Mouse (Mus musculus) hindbrain, embryonic 15.5 days (tissue): ENCODE measurements around the gene Ninl. TPM values are rescaled to one million over a fixed set of nuclear protein-coding genes. Genes with fewer than 3 reads are reported as not detected.
"Not testable (repeated sequence)": the region's sequence is repeated elsewhere in the genome, so short reads cannot be mapped to it uniquely, and the experiment has no call there.

ENCODE experiments used
- ATAC-seq: fragments of 200-750 bp; cut with Nextera tagmentation; 2 replicates; pipeline ENCODE4 v1.8.0; 2017; ENCODE audit warnings: low read depth, moderate number of reproducible peaks, moderate TSS enrichment; ENCODE audit not compliant: low FRiP score
- H3K27ac ChIP-seq: fragments of 300-500 bp; sonication (generic); replicated peaks from 2 replicates; pipeline ENCODE4 v1.5.1; 2015; ENCODE audit warnings: mild to moderate bottlenecking, inconsistent platforms
- H3K27me3 ChIP-seq: fragments of 300-500 bp; sonication (generic); 2 replicates; pipeline ENCODE4 v1.6.1; 2015; ENCODE audit warnings: control low read depth, inconsistent platforms
- H3K36me3 ChIP-seq: fragments of 300-500 bp; sonication (generic); 2 replicates; pipeline ENCODE4 v1.6.1; 2015; ENCODE audit warnings: control low read depth, inconsistent platforms
- H3K4me1 ChIP-seq: fragments of 300-500 bp; sonication (generic); replicated peaks from 2 replicates; pipeline ENCODE4 v1.6.1; 2015; ENCODE audit warnings: control low read depth, inconsistent platforms
- H3K4me2 ChIP-seq: fragments of 300-500 bp; sonication (generic); 2 replicates; pipeline ENCODE4 v1.6.1; 2015; ENCODE audit warnings: moderate library complexity, mild to moderate bottlenecking, inconsistent platforms
- H3K4me3 ChIP-seq: fragments of 300-500 bp; sonication (generic); 2 replicates; pipeline ENCODE4 v1.5.1; 2015; ENCODE audit warnings: mild to moderate bottlenecking, inconsistent platforms
- H3K9ac ChIP-seq: fragments of 300-500 bp; sonication (generic); 2 replicates; pipeline ENCODE4 v1.6.1; 2015; ENCODE audit warnings: inconsistent platforms
- H3K9me3 ChIP-seq: fragments of 300-500 bp; sonication (generic); 2 replicates; pipeline ENCODE4 v1.6.1; 2016; ENCODE audit warnings: control low read depth, inconsistent platforms
- WGBS: fragments of 180-500 bp; shearing (Covaris S2); methylation state at CpG from one replicate; pipeline ENCODE4 v1.1.7; 2015; 5-methylcytosine and 5-hydroxymethylcytosine counted together
- polyA plus RNA-seq: library from polyadenylated mRNA; unstranded; fragments of >200 nt; fragmentation: Nextera tagmentation; extraction: Ambion mirVana; gene quantifications from 2 replicates; pipeline ENCODE4 v1.2.1, GENCODE M21; 2015

Ninl gene
- polyA plus RNA-seq, 1 experiment from 2014 or later: 5.0 TPM

- H3K4me1 ChIP-seq: not testable (repeated sequence)
- 90% methylated on average over 5 of the region's 5 CpGs for WGBS
Measured at GRCm38 (mm10) chr2:150947341-150947740, 91.8 kb downstream of the Ninl start.

GRCm38 (mm10) chr2:150944017-150944416 lies 95.2 kb downstream of the Ninl start:
- H3K27me3 ChIP-seq: no peaks in the 10 kb centered on the region
- H3K36me3 ChIP-seq: no peaks in the 10 kb centered on the region
- no peak overlapping the region for H3K9ac ChIP-seq
- H3K9me3 ChIP-seq: no peaks in the 10 kb centered on the region
- H3K4me2 ChIP-seq: no peak overlapping the region
- no peak for ATAC-seq
- WGBS: 97% methylated on average over 5 of the region's 5 CpGs
- no peak overlapping the region for H3K4me3 ChIP-seq
- H3K27ac ChIP-seq: no peak overlapping the region
- H3K4me1 ChIP-seq: no peaks in the 10 kb centered on the region

More at GRCm38 (mm10) chr2:150947341-150947740, 91.8 kb downstream of the Ninl start:
- H3K9me3 ChIP-seq, ATAC-seq, H3K9ac ChIP-seq, H3K36me3 ChIP-seq, H3K27ac ChIP-seq, H3K4me2 ChIP-seq, H3K4me3 ChIP-seq, H3K27me3 ChIP-seq: not testable (repeated sequence)

DNA sequence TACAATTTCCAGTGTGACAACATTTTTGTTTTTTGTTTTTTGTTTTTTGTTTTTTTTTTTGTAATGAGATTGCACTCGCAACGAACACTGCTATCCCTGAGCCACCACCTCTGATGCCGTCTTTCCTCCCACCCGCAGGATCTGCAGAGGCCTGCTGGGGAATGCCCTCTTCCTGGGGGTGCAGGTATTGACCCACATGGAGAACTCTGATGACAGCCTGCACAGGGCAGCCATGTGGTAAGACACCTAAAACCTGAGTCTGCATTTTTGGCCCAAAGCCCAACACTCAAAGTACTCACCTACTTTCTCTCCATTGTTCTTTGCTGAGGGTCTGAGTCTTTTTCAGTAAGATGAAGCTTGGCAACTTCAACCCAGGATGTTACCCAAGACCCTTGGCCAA lies 104.5 kb downstream of the Ninl start:
- peaks cover 15% of the 10 kb centered on the region; the same call in 1 of the 2 replicates for H3K36me3 ChIP-seq
- no peaks in the 10 kb centered on the region for H3K4me1 ChIP-seq
- 92% methylated on average over 4 of the region's 4 CpGs for WGBS

DNA sequence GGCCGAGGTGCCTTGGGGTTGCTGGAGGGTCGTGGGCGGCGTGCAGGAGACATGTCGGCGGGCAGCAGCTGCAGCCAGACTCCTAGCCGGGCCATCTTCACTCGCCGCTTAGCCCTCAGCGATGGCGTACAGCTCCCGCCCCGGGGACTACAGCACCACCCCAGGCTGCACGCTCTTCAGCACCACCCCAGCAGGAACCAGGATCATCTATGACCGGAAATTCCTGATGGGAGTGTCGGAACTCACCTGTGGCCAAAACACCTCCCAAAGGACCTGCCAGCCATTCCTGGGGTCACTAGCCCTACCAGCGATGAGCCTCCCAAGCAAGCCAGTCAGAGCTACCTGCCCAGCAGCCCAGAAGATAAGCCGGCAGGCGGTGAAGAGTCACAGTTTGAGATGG lies 105.7 kb downstream of the Ninl start:
- Histone ChIP-seq H3K4me3 (no peak overlapping the region), H3K36me3 (peaks cover 15% of the 10 kb centered on the region; the same call in 1 of the 2 replicates), H3K4me2 (no peak overlapping the region), H3K9ac (no peak overlapping the region), H3K4me1 (no peaks in the 10 kb centered on the region), H3K27me3 (no peaks in the 10 kb centered on the region), H3K9me3 (no peaks in the 10 kb centered on the region), H3K27ac (no peak overlapping the region)
- WGBS: 78% methylated on average over 19 of the region's 19 CpGs
- ATAC-seq: no peak

More for the DNA sequence above, 104.5 kb downstream of the Ninl start:
- Histone ChIP-seq H3K27ac (no peak overlapping the region), H3K9me3 (no peaks in the 10 kb centered on the region), H3K9ac (no peak overlapping the region), H3K4me3 (no peak overlapping the region), H3K4me2 (no peak overlapping the region), H3K27me3 (no peaks in the 10 kb centered on the region)
- ATAC-seq: no peak

- WGBS: 59% methylated on average over 3 of the region's 3 CpGs
Measured at GRCm38 (mm10) chr2:150930806-150931205, 108.4 kb downstream of the Ninl start.

DNA sequence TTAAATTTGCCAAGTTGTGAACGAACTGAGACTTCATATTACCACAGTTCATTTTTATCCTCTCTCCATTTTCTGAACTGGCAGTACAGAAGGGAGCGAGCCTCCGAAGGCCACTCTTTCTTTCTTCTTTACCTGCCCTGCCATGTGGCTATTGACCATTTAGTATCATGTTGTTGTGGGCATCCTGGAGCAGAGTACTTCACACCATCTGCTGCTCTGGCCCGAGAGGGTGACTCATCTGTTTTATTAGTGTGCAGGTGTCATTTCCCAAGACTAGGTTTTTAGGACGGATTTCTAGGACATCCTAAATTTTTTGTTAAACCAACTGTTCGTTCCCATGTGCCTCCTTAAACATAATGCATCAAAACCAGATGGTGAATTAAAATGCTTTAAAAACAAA lies 110.0 kb downstream of the Ninl start:
- Histone ChIP-seq H3K27me3 (no peaks in the 10 kb centered on the region), H3K36me3 (0 out of 2 replicates have a peak, but pooled peaks cover 5% of the 10 kb centered on the region), H3K27ac (no peak overlapping the region), H3K9ac (no peak overlapping the region), H3K4me3 (no peak overlapping the region), H3K4me2 (no peak overlapping the region), H3K9me3 (no peaks in the 10 kb centered on the region), H3K4me1 (no peaks in the 10 kb centered on the region)
- 85% methylated on average over 6 of the region's 6 CpGs for WGBS
- ATAC-seq: no peak

More at GRCm38 (mm10) chr2:150930806-150931205, 108.4 kb downstream of the Ninl start:
- no peak overlapping the region for H3K27ac ChIP-seq
- no peaks in the 10 kb centered on the region for H3K4me1 ChIP-seq
- no peak overlapping the region for H3K4me3 ChIP-seq
- no peaks in the 10 kb centered on the region for H3K27me3 ChIP-seq
- peaks cover 8% of the 10 kb centered on the region; the same call in 1 of the 2 replicates for H3K36me3 ChIP-seq
- H3K9ac ChIP-seq: no peak overlapping the region
- ATAC-seq: no peak
- H3K4me2 ChIP-seq: no peak overlapping the region
- H3K9me3 ChIP-seq: no peaks in the 10 kb centered on the region

DNA sequence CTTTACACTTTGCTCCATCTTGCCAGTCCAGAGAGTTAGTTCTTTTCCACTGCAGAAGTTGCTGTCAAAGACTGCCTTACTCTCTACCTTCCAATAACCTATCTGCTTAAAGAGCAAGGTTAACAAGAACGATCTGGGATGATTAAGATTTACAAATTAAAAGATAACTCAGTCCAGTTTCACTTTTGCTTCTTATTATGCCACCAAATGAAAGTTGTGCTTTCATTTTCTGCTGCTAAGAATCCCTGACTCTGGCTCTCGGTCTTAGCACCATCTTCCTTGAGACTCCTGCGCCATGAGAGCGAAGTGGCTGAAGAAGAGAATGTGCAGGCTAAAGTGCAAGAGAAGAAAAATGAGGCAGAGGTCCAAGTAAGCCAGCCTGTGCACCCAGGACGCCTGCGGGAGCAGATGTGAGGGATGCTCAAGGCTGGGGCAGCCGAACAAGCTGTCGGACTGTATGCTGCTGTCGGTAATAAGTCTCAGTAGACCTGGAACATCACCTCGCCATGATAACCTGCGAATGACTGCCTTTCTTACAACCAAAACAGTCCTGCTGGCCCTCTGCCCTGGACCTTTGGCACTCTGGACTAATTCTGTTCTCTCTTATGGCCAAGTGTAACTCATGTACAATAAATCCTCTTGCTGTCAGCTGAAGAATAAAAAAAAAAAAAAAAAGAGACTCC lies 112.0 kb downstream of the Ninl start:
- Histone ChIP-seq H3K4me1 (no peaks in the 10 kb centered on the region), H3K9me3 (no peaks in the 10 kb centered on the region), H3K9ac (no peak overlapping the region), H3K36me3 (0 out of 2 replicates have a peak, but pooled peaks cover 5% of the 10 kb centered on the region), H3K27me3 (no peaks in the 10 kb centered on the region), H3K4me2 (no peak overlapping the region), H3K4me3 (no peak overlapping the region), H3K27ac (no peak overlapping the region)
- no peak for ATAC-seq
- WGBS: 94% methylated on average over 11 of the region's 11 CpGs

GRCm38 (mm10) chr2:150923505-150923904 lies 115.7 kb downstream of the Ninl start:
- 0 out of 2 replicates have a peak, but pooled peaks cover 5% of the 10 kb centered on the region for H3K36me3 ChIP-seq
- ATAC-seq: no peak
- WGBS: 85% methylated on average over 7 of the region's 7 CpGs

DNA sequence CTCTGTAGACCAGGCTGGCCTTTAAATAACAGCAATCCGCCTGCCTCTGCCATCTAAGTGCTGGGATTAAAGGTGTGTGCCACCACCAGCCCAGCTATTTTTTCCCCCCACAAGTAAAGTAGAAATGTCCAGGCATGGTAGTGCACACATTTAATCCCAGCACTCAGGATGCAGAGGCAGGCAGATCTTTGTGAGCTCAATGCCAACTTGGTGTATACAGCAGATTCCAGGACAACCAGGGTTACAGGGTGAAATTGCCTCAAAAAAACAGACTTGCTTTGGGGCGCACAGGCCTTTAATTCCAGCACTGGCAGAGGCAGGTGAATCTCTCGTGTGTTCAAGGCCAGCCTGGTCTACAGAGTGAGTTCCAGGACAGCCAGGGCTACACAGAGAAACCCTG lies 116.2 kb downstream of the Ninl start:
- no peak for ATAC-seq
- 96% methylated on average over 3 of the region's 3 CpGs for WGBS
- Histone ChIP-seq H3K9me3 (no peaks in the 10 kb centered on the region), H3K9ac (no peak overlapping the region), H3K4me3 (no peak overlapping the region), H3K4me1 (no peaks in the 10 kb centered on the region), H3K4me2 (no peak overlapping the region), H3K27me3 (no peaks in the 10 kb centered on the region), H3K27ac (no peak overlapping the region), H3K36me3 (0 out of 2 replicates have a peak, but pooled peaks cover 5% of the 10 kb centered on the region)

More at GRCm38 (mm10) chr2:150923505-150923904, 115.7 kb downstream of the Ninl start:
- H3K27me3 ChIP-seq: no peaks in the 10 kb centered on the region
- H3K4me1 ChIP-seq: no peaks in the 10 kb centered on the region
- H3K4me2 ChIP-seq: no peak overlapping the region
- H3K4me3 ChIP-seq: no peak overlapping the region
- H3K9me3 ChIP-seq: no peaks in the 10 kb centered on the region
- H3K27ac ChIP-seq: no peak overlapping the region
- H3K9ac ChIP-seq: no peak overlapping the region

GRCm38 (mm10) chr2:150922165-150922564 lies 117.0 kb downstream of the Ninl start:
- no peak overlapping the region for H3K9ac ChIP-seq
- H3K27me3 ChIP-seq: no peaks in the 10 kb centered on the region
- 94% methylated on average over 4 of the region's 4 CpGs for WGBS
- H3K9me3 ChIP-seq: no peaks in the 10 kb centered on the region
- H3K4me3 ChIP-seq: no peak overlapping the region
- 0 out of 2 replicates have a peak, but pooled peaks cover 5% of the 10 kb centered on the region for H3K36me3 ChIP-seq
- H3K4me1 ChIP-seq: no peaks in the 10 kb centered on the region
- no peak overlapping the region for H3K27ac ChIP-seq
- no peak overlapping the region for H3K4me2 ChIP-seq
- no peak for ATAC-seq

GRCm38 (mm10) chr2:150921697-150922096 lies 117.5 kb downstream of the Ninl start:
- Histone ChIP-seq H3K4me3 (no peak overlapping the region), H3K27ac (no peak overlapping the region), H3K4me1 (no peaks in the 10 kb centered on the region), H3K27me3 (no peaks in the 10 kb centered on the region), H3K9me3 (no peaks in the 10 kb centered on the region), H3K4me2 (no peak overlapping the region), H3K36me3 (0 out of 2 replicates have a peak, but pooled peaks cover 5% of the 10 kb centered on the region), H3K9ac (no peak overlapping the region)
- no peak for ATAC-seq
- WGBS: 93% methylated on average over 6 of the region's 6 CpGs

DNA sequence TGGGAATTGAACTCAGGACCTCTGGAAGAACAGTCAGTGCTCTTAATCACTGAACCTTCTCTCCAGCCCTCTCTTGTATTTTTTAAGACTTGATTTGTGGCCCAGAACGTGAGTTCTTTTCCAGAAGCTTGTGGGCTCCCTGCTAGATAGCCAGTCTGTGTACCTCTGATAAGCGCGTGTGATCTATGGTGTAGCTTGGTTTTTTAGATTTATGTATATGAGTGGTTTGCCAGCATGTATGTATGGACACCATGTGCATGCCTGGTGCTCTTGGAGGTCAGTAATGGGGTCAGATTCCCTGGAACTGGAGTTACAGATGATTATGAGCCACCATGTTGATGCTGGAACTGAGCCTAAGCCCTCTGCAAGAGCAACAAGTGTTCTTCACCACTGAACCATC lies 118.6 kb downstream of the Ninl start:
- Histone ChIP-seq H3K9ac (no peak overlapping the region), H3K36me3 (no peaks in the 10 kb centered on the region), H3K9me3 (no peaks in the 10 kb centered on the region), H3K27me3 (no peaks in the 10 kb centered on the region), H3K4me3 (no peak overlapping the region), H3K4me1 (no peaks in the 10 kb centered on the region), H3K4me2 (no peak overlapping the region), H3K27ac (no peak overlapping the region)
- ATAC-seq: no peak
- WGBS: 93% methylated on average over 3 of the region's 3 CpGs
